In the genomic region with DNA sequence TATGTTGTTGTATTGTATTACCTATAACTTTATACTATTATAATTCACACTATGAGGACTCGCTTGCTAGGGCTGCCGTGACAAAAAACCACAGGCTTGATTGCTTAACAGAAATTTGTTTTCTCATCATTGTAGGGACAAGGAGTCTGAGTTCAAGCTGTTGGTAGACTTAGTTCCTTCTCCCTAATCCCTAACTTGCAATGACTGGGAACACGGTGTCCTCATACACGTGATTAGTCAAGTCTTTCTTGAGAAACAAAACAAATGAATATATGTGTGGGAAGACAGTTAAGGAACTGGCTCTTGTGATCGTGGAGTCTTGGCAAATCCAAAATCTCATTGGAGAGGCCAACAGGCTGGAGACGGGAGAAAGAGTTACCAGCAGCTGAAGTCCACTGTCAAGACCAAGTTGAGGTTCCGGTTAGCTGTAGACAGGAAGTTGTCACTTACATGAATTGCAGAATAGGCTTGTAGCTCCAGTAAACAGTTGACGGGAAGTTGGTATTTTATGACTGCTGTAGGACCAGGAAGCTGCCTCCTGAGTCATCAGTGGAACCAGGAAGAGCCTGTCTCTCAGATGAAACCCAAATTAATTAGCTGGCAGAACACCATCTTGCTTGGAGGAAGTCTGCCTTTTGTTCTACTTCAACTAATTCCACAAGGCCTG, we compare ENCODE assay signal across 10 mouse cellular contexts.
A peak's percentile ranks its signal among the peaks of the same experiment; 100 is the strongest.
DNase-seq lines count a peak whose midpoint lies in the region; ATAC-seq and TF ChIP-seq lines count a peak whose summit lies in the region.
"Had no signal": no experiment of that assay in that cellular context is flagged by ENCODE, and none has a peak within 500 bp of the region (broad histone marks: within the 10 kb centered on the region; RNA-seq: fewer than 3 reads in every experiment).

No protein-coding gene starts in this region.

- no peaks in the 10 kb centered on the region for H3K36me3 ChIP-seq in intestine, embryonic 16.5 days (ENCODE audit: control insufficient read depth, insufficient read depth, low read length)
- no peaks in the 10 kb centered on the region for H3K36me3 ChIP-seq in intestine, postnatal 0 days (ENCODE audit: control insufficient read depth, insufficient read depth)
- H3K36me3 ChIP-seq in midbrain, embryonic 13.5 days: no peaks in the 10 kb centered on the region
- H3K36me3 ChIP-seq: intestine, embryonic 15.5 days had no signal

- H3K4me3 ChIP-seq in intestine, embryonic 16.5 days (ENCODE audit: low read length): no peak overlapping the region
- H3K4me3 ChIP-seq in intestine, postnatal 0 days (ENCODE audit: low read depth, low read length): no peak overlapping the region
- H3K4me3 ChIP-seq in bone marrow macrophage, adult 2 months (ENCODE audit: insufficient read depth, low read length): 0 out of 2 replicates have a peak overlapping the region, but pooled peaks have one; percentile 14
- no peak overlapping the region for H3K4me3 ChIP-seq in midbrain, embryonic 13.5 days (replicated peaks)
- H3K4me3 ChIP-seq: intestine, embryonic 15.5 days had no signal

- no peak for DNase-seq in cerebellum, postnatal 10 days
- no peak for DNase-seq in cerebellum, adult 9-10 months

- H3K9me3 ChIP-seq in intestine, embryonic 16.5 days (ENCODE audit: control insufficient read depth, low read length): no peaks in the 10 kb centered on the region
- no peaks in the 10 kb centered on the region for H3K9me3 ChIP-seq in intestine, postnatal 0 days (ENCODE audit: control insufficient read depth)
- no peaks in the 10 kb centered on the region for H3K9me3 ChIP-seq in midbrain, embryonic 13.5 days
- H3K9me3 ChIP-seq: intestine, embryonic 15.5 days had no signal

- H3K9ac ChIP-seq in intestine, embryonic 16.5 days (ENCODE audit: low read depth, low read length): no peak overlapping the region
- H3K9ac ChIP-seq in intestine, postnatal 0 days (ENCODE audit: low read depth, low read length): no peak overlapping the region
- no peak overlapping the region for H3K9ac ChIP-seq in midbrain, embryonic 13.5 days (replicated peaks)
- H3K9ac ChIP-seq: intestine, embryonic 15.5 days had no signal

- ATAC-seq in intestine, embryonic 16.5 days: 0 out of 2 replicates have a peak, but pooled peaks have one; percentile 55
- ATAC-seq in intestine, postnatal 0 days: no peak
- peak; percentile 94 to 98 for ATAC-seq in hematopoietic stem cell, adult 5-6 weeks (replicated peaks in 1 of 2; ENCODE audit: insufficient read depth in 1 of 2, low FRiP score in 2 of 2, low TSS enrichment in 1 of 2, low read depth in 1 of 2, poor library complexity in 2 of 2, severe bottlenecking in 2 of 2)
- peak; percentile 96 for ATAC-seq in megakaryocyte, adult 5-6 weeks (ENCODE audit: poor library complexity, severe bottlenecking)
- no peak for ATAC-seq in midbrain, embryonic 13.5 days
- ATAC-seq: intestine, embryonic 15.5 days had no signal

- no peak overlapping the region for H3K27ac ChIP-seq in intestine, embryonic 16.5 days (ENCODE audit: low read length)
- H3K27ac ChIP-seq in intestine, postnatal 0 days (ENCODE audit: low read depth, low read length): no peak overlapping the region
- peak overlapping the region; percentile 91 for H3K27ac ChIP-seq in bone marrow macrophage, adult 2 months (ENCODE audit: insufficient read depth, low read depth, low read length)
- H3K27ac ChIP-seq in midbrain, embryonic 13.5 days: no peak overlapping the region
- H3K27ac ChIP-seq: intestine, embryonic 15.5 days had no signal

- H3K4me2 ChIP-seq in intestine, embryonic 16.5 days (ENCODE audit: low read depth, low read length): no peak overlapping the region
- H3K4me2 ChIP-seq in intestine, postnatal 0 days (replicated peaks; ENCODE audit: low read depth): no peak overlapping the region
- H3K4me2 ChIP-seq in midbrain, embryonic 13.5 days (replicated peaks): no peak overlapping the region
- H3K4me2 ChIP-seq: intestine, embryonic 15.5 days had no signal

- no peak for TF ChIP-seq CTCF in intestine, postnatal 0 days (IDR thresholded peaks at IDR 0.05; ENCODE audit: low read depth)
- no peak for TF ChIP-seq CTCF in bone marrow macrophage, adult 2 months (IDR thresholded peaks at IDR 0.05; ENCODE audit: low read depth, low read length)

- no peaks in the 10 kb centered on the region for H3K27me3 ChIP-seq in intestine, embryonic 16.5 days (replicated peaks; ENCODE audit: control insufficient read depth, insufficient read depth, low read length)
- no peaks in the 10 kb centered on the region for H3K27me3 ChIP-seq in intestine, postnatal 0 days (replicated peaks; ENCODE audit: control insufficient read depth, insufficient read depth, low read length)
- H3K27me3 ChIP-seq in midbrain, embryonic 13.5 days: no peaks in the 10 kb centered on the region
- H3K27me3 ChIP-seq: CH12.LX; intestine, embryonic 15.5 days had no signal

- 70% methylated on average over 8 of the region's 8 CpGs for WGBS in intestine, embryonic 16.5 days
- WGBS in intestine, postnatal 0 days: 68% methylated on average over 8 of the region's 8 CpGs
- WGBS in midbrain, embryonic 13.5 days: 94% methylated on average over 8 of the region's 8 CpGs

- TF ChIP-seq POLR2A in bone marrow macrophage, adult 2 months (IDR thresholded peaks at IDR 0.05; ENCODE audit: borderline replicate concordance, low read depth, low read length): no peak

- no peaks in the 10 kb centered on the region for H3K4me1 ChIP-seq in intestine, embryonic 16.5 days (ENCODE audit: control insufficient read depth, insufficient read depth, low read length)
- H3K4me1 ChIP-seq in intestine, postnatal 0 days (replicated peaks; ENCODE audit: control insufficient read depth, insufficient read depth, low read length): no peaks in the 10 kb centered on the region
- H3K4me1 ChIP-seq in bone marrow macrophage, adult 2 months (ENCODE audit: control insufficient read depth, insufficient read depth, low read length): peaks cover 14% of the 10 kb centered on the region
- H3K4me1 ChIP-seq in midbrain, embryonic 13.5 days (replicated peaks): 0 out of 2 replicates have a peak, but pooled peaks cover 2% of the 10 kb centered on the region
- H3K4me1 ChIP-seq: intestine, embryonic 15.5 days had no signal

Comparison
In these comparisons a context has a peak if more than half of its experiments do, and no peak if none do; other contexts are left out.
1. ATAC-seq: peak in intestine, embryonic 16.5 days (single experiment), hematopoietic stem cell, adult 5-6 weeks (2 of 2) and megakaryocyte, adult 5-6 weeks (single experiment); none in intestine, postnatal 0 days (single experiment) and midbrain, embryonic 13.5 days (single experiment).